Mouse (Mus musculus): ENCODE data around the gene Asb8.

The Asb8 gene

DNA sequence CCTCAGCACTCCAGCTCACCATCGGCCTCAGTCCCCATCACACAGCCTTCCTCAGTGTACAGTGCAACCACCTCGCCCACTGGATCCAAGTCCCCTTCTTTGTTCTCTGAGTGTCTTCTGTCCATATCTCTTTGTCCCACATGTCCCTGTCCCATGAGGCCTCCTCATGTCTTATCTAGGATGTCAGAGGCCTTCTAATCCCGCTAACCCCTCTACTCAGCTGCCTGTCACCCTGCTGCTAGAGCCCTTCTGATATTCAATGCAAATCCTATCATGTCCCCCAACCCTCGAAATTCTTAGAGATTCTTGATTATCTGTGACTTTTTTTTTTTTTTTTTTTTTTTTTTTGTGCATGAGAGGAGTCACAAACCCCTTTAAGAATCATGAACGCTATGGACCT lies 49.1 kb downstream of the Asb8 start:
- no peak for DNase-seq (ENCODE audit: low spot score in 2 of 2)

DNA sequence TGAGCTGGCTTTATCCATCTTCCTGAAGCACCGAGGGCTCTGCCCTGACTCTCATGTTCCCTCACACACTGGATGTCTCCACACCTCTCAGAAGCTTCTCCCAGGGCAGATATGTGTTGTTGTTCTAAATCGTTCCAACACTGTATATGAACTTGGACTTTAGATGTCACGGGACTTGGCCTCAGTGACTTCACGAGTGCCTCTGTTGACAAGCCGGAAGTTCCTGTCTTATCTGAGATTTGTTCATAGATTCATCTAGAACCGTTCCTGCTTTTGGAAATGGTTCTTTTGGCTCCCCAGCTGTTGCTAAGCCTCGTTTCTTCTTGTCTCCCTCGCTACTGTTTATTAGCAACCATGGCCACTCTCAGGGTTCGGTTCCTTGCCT lies 49.7 kb downstream of the Asb8 start:
- no peak for DNase-seq (ENCODE audit: low spot score in 2 of 2)

DNA sequence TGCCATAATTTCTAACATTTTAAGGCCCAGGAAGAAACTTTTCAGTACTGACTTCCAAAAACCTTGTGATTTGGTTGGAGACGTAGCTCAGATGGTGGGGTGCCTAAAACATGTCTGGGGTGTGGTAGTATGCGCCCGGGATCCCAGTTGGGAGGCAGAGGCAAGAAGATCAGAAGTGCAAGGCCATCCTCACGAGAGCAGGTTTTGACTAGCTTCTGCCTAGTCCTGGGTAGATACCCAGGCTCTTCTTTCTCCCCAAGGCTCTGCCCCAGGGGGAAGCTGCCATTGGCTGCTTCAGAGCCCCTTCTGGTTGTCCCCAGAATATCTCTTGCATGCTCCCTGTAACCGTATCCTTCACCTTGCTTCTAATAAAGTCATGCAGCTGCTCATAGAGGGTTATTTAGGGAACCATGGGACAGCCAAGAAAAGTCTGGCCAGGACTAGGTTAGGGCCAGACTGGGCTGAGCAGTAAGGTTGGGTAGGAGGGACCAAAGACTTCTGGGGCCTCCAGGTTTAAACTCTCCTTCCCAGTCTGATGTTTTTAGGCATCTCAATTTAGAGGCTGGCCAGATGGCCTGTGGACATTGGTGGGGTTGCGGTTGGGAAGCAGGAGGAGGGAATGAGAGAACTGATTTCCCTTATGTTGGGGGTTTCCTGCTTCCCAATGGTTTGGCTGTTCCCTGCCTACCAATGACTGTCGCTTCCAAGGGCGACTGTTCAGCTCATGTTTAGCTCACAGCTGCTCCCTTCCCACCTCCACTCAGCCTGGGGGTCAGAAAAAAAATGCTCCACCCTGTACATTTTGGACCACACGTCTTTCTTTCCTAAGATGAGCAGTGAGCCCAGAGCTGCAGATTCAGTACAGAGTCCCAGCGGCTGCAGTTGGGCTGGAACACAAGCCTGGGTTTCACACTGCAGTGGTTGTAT lies 50.3 kb downstream of the Asb8 start:
- no peak for DNase-seq (ENCODE audit: low spot score in 2 of 2)

DNA sequence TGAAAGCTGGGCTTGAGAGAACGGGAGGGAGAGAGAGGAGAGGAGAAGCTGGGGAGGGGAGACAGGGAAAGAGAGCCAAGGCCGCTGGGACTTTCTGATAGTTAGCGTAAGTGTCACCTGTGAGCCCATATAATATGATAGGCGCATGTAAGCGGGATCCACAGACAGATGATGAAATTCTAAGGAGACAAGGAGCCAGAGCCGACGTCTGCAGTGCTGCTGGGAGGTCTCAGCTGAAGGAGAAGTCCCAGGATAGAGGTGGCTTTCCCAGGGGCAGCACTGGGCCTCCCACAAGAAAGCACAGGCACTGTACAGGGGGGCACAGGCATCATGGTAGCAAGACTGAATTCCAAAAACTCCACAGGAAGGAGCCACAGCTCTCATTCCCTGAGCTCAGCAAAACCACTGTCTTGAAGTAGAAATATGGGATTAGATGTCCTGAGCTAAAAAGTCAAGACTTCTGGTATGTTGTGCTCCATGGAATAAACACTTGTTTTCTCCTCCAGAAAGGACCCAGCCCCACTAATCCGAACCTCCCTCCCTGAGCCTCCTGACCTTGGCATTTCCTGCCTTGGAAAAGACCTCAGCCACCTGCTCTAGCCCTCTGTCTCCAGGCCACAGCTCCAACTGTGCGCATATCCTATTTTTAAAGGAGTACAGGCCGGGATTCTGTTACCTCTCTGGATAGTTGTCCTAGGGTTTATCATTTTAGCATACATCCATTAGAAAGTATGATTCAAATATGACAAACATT lies 51.1 kb downstream of the Asb8 start:
- DNase-seq (ENCODE audit: low spot score in 2 of 2): no peak

DNA sequence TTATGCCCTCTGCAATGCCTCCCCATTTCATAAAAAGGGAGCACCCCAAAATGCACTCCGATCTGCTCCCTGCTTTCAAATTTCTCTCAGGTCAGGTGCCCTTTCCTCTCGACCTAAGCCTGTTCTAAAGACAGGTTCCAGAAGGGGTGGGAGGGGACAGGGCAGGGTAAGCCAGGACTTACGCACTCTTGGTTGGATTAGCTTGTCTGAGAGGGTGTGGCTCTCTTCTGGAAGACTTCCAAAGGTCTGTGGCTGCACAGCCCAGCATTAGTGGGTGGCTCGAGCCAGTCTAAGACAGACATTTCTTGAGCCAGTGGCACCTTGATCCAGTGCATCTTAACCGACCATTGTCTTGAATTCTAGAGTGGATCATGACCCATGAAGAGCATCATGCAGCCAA lies 53.6 kb downstream of the Asb8 start:
- DNase-seq (ENCODE audit: low spot score in 2 of 2): no peak

DNA sequence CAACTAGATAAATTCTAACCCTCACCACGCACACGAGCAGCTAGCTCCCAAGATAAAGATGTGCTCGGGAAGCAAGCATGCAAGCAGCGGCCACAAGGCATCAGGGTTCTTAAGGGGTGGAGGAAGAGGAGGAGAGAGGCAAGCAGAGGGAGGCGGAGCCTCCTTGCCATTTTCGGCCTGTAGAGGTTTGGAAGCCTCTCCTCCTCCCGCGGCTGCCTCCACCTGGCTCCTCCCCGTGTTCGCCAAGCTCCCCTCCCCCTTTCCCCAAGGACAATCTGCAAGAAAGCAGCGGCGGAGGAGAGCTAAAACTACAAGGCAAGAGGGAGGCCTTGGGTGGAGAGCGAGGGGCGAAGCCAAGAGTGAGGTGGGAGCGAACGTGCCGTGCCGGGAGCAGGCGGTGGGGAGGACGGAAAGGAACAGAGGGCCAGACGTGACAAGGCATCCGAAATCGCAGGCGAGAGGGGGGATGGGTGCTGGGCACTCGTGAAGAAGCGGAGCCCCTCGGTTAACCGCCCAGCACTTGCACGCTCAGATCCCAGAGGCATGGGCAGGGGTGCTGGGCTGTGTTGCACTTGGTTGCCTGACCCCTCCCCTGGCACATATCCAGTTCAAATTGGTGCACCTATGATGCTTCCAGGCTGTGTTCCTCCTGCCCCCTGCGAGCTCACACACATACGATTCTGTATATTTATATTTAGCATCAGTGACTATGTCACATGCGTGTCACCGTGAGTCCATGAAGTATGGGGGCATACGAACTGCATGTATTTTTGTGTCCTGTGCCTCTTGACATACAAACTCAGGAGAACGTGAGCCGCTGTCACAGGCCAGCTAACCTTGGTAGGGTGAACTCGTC lies 56.9 kb downstream of the Asb8 start:
- DNase-seq (ENCODE audit: low spot score in 2 of 2): peak; percentile 51 to 52

DNA sequence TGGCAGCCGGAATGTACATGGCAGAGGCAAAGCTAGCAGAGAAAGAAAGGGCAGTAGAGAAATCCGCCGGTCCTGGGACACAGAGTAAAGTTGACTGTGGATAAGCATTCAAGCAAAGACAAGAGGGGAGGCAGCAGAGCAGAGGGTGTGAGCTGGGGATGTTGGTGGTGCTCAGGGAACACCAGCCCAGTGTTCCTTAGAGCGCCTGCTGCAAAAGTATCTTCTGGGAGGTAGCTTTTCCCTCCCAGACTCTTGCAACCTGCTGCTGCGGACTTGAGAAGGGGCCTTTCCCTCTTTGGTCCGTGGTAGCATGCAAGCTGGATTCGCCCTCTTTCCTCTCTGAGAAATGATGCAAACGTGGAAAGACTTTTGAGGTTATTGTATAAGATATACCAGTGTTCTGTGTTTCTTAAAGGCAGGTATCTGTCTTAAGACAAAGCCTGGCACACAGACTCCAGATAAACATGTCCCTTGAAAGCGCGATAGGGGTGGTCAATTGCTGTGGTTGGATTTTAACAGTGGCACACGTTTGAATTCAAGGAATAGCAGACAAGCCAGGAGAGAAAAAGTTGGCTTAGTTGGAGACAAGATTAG lies 57.6 kb downstream of the Asb8 start:
- DNase-seq (ENCODE audit: low spot score in 2 of 2): no peak

DNA sequence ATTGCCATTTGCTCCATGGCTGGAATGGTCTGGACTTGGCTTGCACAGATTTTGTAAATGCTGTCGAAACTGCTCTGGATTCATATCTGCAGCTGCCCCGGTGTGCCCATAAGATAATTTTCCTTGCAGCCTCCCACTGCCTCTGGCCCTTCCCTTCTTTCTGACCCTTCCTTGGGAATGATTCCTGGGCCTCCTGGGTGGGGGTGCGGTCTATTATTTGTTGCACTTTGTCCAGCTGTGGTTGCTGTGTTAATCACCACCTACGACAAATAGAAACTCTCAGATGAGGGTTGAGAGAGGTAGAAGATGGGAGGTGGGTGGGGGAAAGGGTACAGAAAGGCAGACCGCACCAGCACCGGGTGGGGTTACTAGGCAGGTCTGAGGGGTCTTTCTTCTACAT lies 58.2 kb downstream of the Asb8 start:
- DNase-seq (ENCODE audit: low spot score in 2 of 2): no peak

DNA sequence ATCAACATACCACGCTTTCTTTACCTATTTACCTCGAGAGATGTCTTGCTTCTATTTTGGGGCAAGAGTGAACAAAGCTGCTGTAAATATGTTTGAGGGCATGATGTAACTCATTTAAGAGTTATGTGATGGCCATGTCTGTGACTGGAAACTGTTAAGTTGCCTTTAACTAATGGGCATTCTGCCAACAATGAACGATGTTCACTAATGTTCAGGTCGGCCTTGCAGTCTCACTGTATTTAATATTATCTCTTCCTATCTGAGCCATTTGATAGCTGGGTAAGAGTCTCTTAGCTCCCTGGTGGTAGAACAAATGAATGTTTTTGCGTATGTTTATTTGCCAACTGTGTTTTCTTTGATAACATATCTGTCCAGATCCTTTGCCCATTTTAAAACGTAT lies 58.9 kb downstream of the Asb8 start:
- DNase-seq (ENCODE audit: low spot score in 2 of 2): no peak

DNA sequence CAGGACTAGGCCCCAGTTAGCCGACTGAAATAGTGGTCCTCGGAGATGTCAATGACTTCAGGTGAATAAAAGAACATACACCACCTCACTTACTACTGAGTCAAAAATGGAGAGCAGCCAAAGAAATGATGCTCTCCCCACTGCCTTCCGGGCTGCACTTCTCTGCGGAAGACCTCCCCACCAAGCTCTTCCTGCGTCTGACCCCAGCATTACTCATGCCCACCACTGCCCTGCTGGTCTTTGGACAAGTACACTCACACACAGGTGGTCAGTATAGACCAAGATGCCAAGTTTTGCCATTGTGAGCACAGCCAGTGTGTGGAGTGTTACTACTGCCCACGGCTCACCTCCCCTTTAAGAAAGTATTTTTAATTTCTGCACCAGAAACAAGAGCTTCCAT lies 63.0 kb downstream of the Asb8 start:
- no peak for DNase-seq (ENCODE audit: low spot score in 2 of 2)

DNA sequence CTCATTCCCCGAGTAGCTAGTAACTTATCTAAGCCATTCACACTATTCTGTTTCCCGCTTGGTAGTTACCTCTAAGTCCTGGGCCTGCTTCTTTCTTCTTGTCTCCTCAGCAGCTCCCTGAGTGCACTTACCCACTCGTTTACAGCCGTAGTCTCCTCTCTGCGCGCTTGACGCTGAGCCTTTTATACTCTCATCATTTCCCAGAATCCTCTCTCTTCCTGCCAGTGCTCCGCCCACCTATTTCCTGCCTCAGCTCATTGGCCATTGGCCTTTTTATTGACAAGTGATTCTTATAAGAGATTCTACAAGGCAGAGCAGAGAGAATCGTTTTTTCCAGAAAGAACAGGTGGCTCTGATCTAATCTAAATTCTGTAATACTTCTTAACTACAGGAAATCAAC lies 66.9 kb downstream of the Asb8 start:
- DNase-seq (ENCODE audit: low spot score in 2 of 2): no peak

DNA sequence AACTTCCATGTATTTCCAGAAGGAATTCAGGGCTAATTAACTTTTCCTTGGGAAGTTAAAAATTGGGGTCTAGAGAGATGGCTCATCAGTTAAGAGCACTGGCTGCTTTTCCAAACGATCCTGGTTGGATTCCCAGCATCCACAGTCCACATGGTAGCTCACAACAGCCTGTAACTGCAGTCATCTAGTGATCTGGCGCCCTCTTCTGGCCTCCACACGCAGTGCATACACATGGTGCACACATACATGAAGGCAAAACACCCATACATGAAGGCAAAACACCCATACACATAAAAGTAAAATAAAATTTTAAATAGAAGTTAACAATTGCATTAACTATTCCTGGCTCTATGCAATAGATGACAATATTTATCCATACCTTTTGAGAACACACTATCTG lies 68.5 kb downstream of the Asb8 start:
- no peak for DNase-seq (ENCODE audit: low spot score in 2 of 2)

DNA sequence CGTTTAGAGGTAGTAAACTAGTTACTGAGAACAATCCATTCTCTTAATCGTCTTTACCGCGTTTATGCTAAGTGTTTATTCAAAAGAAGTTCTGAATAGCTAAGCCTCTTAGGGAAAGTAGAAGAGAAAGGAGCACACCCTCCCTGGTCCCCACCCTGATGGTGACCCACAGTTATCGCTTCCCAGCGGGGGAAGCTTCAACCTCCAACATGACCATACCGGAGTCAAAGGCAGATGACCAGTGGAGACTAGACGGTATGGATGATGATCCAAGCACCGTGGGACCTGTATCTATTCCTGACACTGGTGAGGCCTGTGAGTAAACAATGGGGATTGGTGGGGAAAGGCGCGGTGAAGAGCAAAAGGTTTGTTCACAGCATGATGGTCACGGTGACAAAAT lies 70.5 kb downstream of the Asb8 start:
- DNase-seq (ENCODE audit: low spot score in 2 of 2): no peak

DNA sequence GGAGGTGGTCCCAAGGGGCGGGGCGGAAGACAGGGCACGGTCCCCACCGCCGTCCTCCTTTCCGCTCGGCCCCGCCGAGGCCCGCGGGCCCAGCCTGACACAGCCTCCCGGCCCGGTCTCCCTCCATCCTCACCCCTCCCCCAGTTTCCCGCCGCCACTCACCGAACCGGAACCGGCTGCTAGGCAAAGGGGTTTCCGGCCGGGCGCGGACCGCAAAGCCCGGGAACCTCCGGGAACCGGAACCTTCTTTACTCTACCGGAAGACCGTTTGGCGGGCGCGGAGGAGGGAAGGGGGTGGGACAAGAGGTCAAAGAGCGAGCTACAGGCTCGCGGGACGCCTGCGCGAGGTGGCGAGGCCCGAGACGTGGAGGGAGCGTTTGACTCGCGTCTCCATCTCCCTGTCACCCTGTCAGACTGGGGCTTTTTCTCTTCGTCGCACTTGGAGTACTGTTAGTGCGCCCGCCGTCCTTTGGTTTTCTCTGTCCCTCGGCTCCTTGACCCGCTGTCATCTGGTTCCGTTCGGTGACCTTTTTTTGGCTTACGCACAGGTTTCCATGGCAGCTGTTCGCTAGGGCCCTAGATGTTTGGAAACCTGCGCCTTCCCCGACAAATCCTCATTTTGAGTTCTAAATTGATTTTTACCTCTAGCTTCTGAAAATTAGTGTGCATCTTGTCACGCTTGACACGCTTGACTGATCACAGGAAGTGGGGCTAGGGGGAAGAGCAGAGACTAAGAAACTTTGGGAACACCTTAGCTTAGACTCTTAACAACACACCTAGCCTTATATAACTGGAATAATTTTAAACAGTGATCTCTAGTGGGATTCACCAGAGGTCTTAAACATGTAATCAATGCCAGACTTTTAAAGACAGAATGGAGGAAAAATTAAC lies 72.1 kb downstream of the Asb8 start, which contains the start of gene Senp1:
Gene Senp1 (minus strand): TSS at position 624 of the 891 bp plus-strand sequence.
- DNase-seq (ENCODE audit: low spot score in 2 of 2): peak; percentile 76 to 83

DNA sequence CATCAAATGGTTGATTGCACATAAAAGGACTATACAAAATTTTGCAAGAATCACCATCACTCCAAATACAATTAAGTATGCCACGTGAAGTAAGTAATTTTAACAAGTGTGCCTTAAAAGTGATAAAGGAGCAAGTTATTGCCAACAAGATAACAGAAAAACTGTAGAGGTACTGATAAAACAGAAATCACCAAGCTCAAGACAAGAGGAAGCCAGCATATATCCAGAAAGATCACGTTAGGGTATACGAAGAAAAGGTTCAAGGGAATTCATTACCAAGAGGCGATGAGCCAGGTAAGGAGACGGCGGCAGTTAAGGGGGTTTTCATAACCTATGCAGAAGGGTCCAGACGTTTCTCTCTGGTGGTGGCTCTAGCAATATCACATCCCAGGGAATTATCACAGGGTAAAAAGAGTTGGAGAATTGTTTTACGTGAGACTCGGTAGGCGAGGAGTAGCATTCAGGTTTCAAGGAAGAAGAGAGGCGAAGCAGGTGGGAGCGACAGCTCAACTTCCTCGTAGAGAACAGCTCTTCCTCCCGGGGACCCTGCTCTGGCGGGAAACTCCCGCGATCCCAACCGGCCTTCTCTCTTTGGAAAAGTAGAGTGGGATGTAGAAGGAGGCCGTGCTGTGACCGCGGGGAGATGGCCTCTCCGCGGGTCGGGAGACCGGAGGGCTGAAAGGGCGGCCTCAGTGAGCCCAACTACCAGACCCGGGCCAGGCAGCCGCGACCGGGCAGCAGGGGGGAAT lies 72.9 kb downstream of the Asb8 start, which contains the start of gene Pfkm:
Gene Pfkm (plus strand): TSS at position 218 of the 749 bp plus-strand sequence.
- DNase-seq (ENCODE audit: low spot score in 2 of 2): no peak

DNA sequence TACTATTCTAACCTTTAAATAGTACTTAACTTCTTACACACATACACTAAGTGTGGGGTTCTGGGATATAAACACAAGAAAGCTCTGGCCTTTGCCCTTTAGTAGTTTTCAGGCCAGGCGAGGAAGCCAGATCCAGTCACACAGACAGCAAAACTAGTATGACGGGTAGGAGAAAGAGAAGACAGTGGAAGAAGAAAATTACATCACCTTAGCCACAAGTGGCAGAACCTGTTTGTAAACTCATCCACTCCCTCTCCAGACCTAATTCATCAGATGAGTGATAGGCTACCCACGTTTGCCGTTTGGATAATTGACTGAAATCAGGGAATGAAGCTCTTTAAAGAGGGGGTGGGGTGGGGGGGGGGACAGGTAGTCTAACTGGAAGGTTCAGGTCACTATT lies 73.6 kb downstream of the Asb8 start:
- no peak for DNase-seq (ENCODE audit: low spot score in 2 of 2)

DNA sequence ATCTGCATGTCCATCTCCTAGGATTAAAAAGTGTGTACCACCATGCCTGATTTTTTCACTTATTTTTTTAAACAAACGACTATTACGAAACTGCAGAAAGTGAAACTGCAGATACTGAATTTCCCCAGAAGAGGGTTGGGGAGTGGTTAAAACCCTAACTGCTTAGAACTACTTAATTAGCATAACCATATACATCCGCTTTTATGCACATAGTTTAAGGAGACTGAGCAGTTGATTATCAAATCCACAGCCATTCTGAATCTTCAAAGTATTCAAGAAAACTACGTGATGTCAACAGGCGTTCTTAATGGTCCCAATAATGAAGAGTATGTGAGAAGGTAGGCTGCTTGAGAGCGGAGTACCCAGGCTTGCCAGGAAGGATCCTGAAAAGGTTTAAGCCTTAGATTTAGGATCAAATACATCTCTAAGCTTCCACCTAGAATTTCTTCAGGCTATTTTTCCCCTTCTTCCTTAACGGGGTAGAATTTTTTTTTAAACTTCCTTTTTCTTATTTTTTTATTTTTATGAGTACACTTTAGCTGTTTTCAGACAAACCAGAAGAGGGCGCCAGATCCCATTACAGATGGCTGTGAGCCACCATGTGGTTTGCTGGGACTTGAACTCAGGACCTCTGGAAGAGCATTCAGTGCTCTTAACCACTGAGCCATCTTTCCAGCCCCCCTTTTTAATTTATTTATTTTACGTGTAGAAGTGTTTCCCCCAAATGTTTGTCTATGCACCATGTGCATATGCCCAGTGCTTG lies 75.8 kb downstream of the Asb8 start:
- peak in 1 of 2 experiments; percentile 55 for DNase-seq (ENCODE audit: low spot score in 2 of 2)

DNA sequence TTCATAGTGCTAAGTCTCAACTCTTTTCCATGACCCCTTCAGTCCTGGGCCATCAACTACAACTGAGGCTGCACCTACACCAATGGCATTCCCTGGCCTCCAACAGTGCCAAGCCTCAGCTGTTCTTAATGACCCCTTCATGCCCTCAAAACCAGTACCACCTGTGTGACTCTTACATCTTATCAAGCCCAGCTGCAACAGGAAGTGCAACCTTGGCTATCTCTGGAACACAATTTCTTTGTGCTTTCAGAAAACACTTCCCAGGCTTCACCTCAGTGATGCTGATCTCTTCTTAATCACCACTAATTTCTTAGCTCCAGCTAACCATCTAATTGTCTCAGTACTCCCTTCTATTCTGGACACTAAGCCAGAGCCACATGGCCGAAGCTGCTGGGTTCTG lies 76.5 kb downstream of the Asb8 start:
- no peak for DNase-seq (ENCODE audit: low spot score in 2 of 2)

All from spleen, postnatal 14 days (tissue).